Mouse (Mus musculus) liver, postnatal 0 days (tissue): ENCODE results near the gene Zdhhc3. TPM values are rescaled to one million over a fixed set of nuclear protein-coding genes. Genes with fewer than 3 reads are reported as not detected.

Source experiments
- ATAC-seq: fragments of 200-750 bp; cut with Nextera tagmentation; 2 replicates; pipeline ENCODE4 v1.8.0; 2017; ENCODE audit warnings: mild to moderate bottlenecking, moderate library complexity
- DNase-seq: peaks from one replicate; pipeline ENCODE4 v3.0.0-alpha.2; 2016
- H3K27ac ChIP-seq: fragments of 300-500 bp; sonication (generic); 2 replicates; pipeline ENCODE4 v1.5.1; 2014; ENCODE audit warnings: antibody characterized with exemption, moderate library complexity, mild to moderate bottlenecking, low read depth
- H3K27me3 ChIP-seq: fragments of 300-500 bp; sonication (generic); 2 replicates; pipeline ENCODE4 v1.6.1; 2014; ENCODE audit warnings: low read length, control low read depth, mixed read lengths; ENCODE audit not compliant: insufficient read depth
- H3K36me3 ChIP-seq: fragments of 300-500 bp; sonication (generic); replicated peaks from 2 replicates; pipeline ENCODE4 v1.6.1; 2014; ENCODE audit warnings: mild to moderate bottlenecking, control low read depth, low read length, moderate library complexity, mixed read lengths; ENCODE audit not compliant: insufficient read depth
- H3K4me1 ChIP-seq: fragments of 300-500 bp; sonication (generic); 2 replicates; pipeline ENCODE4 v1.6.1; 2014; ENCODE audit warnings: antibody characterized with exemption, mild to moderate bottlenecking, control low read depth; ENCODE audit not compliant: insufficient read depth
- H3K4me2 ChIP-seq: fragments of 300-500 bp; sonication (generic); 2 replicates; pipeline ENCODE4 v1.6.1; 2014; ENCODE audit warnings: low read depth, mild to moderate bottlenecking, low read length, moderate library complexity, mixed read lengths
- H3K4me3 ChIP-seq: fragments of 300-500 bp; sonication (generic); 2 replicates; pipeline ENCODE4 v1.5.1; 2014; ENCODE audit warnings: low read depth, low read length
- H3K9ac ChIP-seq: fragments of 300-500 bp; sonication (generic); replicated peaks from 2 replicates; pipeline ENCODE4 v1.6.1; 2014; ENCODE audit warnings: mild to moderate bottlenecking, moderate library complexity
- H3K9me3 ChIP-seq: fragments of 300-500 bp; sonication (generic); 2 replicates; pipeline ENCODE4 v1.6.1; 2016; ENCODE audit warnings: mild to moderate bottlenecking, control low read depth, low read length, mixed read lengths
- CTCF ChIP-seq: sonication (generic); IDR thresholded peaks from 2 replicates; pipeline ENCODE4 v1.5.1; 2016; ENCODE audit warnings: antibody characterized with exemption, low read depth
- EP300 ChIP-seq: IDR thresholded peaks from 2 replicates; pipeline ENCODE4 v1.6.1; 2016; ENCODE audit warnings: antibody characterized with exemption, low read depth, mild to moderate bottlenecking
- WGBS: fragments of 180-500 bp; shearing (Covaris S2); extraction: QIAGEN DNeasy Blood & Tissue Kit; methylation state at CpG from one replicate; pipeline ENCODE4 v1.1.7; 2014; ENCODE audit not compliant: insufficient replicate concordance; 5-methylcytosine and 5-hydroxymethylcytosine counted together
- polyA plus RNA-seq: library from polyadenylated mRNA; unstranded; fragments of >200 nt; fragmentation: Nextera tagmentation; extraction: Ambion mirVana; gene quantifications from 2 replicates; pipeline ENCODE4 v1.2.1, GENCODE M21; 2015

Gene Zdhhc3
- polyA plus RNA-seq, 1 experiment from 2014 or later = 19.1 TPM

DNA sequence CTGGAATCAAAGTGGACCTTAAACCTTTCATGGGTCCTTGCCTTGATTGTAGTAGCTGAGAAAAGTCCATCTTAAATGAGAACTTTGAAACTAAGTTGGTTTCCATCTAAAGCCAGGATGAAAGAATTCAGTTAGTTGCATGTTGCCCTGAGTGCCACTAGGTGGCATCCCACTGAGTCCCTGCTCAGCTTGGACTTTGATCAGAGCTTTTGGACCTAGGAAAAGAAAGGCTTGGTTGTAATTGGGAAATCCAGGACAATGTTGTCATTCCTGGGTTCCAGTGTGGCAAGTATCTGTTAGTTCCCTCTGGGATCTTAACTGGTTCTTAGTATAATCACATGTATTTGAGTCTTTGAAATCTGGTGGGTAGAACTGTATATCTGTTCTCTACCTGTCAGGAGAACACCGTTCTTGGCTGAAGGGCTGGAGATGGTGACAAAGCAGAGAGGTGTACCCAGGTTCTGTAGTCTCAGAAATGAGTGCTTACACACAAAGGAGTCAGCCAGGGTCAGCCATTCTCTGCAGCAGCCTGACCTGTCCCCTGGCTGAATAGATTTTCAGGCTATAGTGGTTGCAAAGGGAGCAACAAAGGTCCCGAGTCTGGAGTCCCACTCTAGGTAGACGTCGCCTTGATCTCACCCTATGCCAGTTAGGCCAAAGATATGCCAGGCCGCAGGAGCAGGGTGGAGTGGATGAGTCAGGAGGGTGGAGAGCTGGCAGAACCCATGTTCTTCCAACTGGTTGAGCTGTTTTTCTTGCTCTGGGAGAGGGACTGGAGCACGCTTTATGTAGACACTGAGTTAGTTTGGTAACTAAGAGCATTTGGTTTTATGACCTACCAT lies 10.8 kb upstream of the Zdhhc3 start:
- no peaks in the 10 kb centered on the region for H3K27me3 ChIP-seq
- peak; percentile 83 for ATAC-seq
- TF ChIP-seq CTCF (peak; percentile 87), EP300 (no peak)
- DNase-seq = no peak
- H3K4me2 ChIP-seq = peak overlapping the region; percentile 14; the same call in 1 of the 2 replicates
- H3K9me3 ChIP-seq = no peaks in the 10 kb centered on the region
- H3K36me3 ChIP-seq = peaks cover 54% of the 10 kb centered on the region
- no peak overlapping the region for H3K4me3 ChIP-seq
- H3K9ac ChIP-seq = no peak overlapping the region
- H3K4me1 ChIP-seq = peaks cover 6% of the 10 kb centered on the region; the same call in 1 of the 2 replicates
- 78% methylated on average over 6 of the region's 6 CpGs for WGBS
- H3K27ac ChIP-seq = peak overlapping the region; percentile 31; the same call in 1 of the 2 replicates

DNA sequence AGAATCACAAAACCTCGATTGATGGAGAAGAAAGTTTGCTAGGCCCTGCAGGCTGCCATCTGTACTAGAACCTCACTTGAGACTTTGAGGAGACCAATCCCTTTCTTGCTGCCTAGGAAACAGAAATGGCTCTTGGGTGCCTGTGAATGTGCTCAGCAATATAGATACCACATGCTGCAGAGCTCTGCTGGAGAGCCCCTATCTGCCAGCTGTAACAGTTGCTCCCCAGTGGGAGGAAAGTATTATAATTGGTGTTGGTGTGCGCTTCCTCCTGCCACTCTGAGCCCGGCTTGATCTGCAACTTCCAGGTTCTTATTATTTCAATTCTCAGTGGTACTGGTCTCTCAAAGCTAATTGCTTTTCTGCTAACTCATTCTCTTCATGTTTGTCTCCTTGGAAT lies 10.0 kb upstream of the Zdhhc3 start:
- ATAC-seq (no peak), DNase-seq (no peak)
- TF ChIP-seq EP300 = no peak
- WGBS = 80% methylated on average over 3 of the region's 3 CpGs
- H3K4me3 ChIP-seq = no peak overlapping the region
- H3K36me3 ChIP-seq = peaks cover 48% of the 10 kb centered on the region
- peaks cover 6% of the 10 kb centered on the region; the same call in 1 of the 2 replicates for H3K4me1 ChIP-seq
- H3K9me3 ChIP-seq = no peaks in the 10 kb centered on the region
- H3K27me3 ChIP-seq = no peaks in the 10 kb centered on the region
- H3K27ac ChIP-seq = no peak overlapping the region
- H3K9ac ChIP-seq = no peak overlapping the region
- no peak overlapping the region for H3K4me2 ChIP-seq

DNA sequence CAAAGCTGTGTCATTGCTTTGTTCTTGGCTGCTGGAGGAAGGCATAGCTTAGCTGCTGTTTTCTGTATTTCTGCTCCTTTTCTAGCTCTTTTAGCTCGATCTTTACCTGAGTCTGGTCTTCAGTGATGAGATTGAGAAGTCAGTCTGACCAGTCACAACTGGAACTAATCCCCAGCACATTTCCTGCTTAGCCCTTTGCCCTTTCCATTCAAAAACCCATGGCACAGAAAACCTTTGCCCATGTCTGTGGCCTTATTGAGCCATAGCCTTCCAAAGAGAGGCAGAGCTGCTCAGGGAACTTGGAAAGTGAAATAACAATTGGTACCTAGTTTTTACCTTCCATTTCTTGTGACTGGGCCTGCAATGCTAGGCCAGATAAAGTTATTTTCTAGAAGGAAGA lies 2.6 kb upstream of the Zdhhc3 start:
- H3K4me2 ChIP-seq = no peak overlapping the region
- H3K27ac ChIP-seq = no peak overlapping the region
- H3K4me3 ChIP-seq = no peak overlapping the region
- ATAC-seq (no peak), DNase-seq (no peak)
- TF ChIP-seq CTCF = no peak
- TF ChIP-seq EP300 = no peak
- no peaks in the 10 kb centered on the region for H3K9me3 ChIP-seq
- H3K9ac ChIP-seq = no peak overlapping the region
- H3K27me3 ChIP-seq = no peaks in the 10 kb centered on the region
- H3K36me3 ChIP-seq = peaks cover 18% of the 10 kb centered on the region
- WGBS = 88% methylated on average over 1 of the region's 1 CpGs
- peaks cover 23% of the 10 kb centered on the region for H3K4me1 ChIP-seq

DNA sequence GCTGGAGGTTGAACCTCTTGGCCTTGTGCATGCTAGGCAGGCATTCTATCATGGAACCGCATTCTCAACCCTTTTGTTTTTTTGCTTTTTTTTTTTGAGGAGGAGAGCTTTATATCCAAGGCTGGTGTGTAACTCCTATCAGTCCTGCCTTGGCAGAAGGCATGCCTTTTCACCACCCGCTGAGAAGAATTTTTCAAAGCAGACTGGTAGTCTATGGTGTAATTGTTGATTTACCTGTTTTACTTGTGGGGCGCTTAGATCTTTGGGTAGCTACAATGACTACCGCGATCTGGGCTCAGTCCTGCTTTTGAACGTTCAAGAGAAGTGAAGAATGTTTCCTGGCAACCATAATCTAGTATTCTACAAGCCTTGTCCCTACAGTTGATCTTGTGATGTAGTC lies 926 bp upstream of the Zdhhc3 start:
- WGBS = 44% methylated on average over 6 of the region's 6 CpGs
- Histone ChIP-seq H3K4me2 (peak overlapping the region; percentile 92), H3K27me3 (no peaks in the 10 kb centered on the region), H3K27ac (peak overlapping the region; percentile 96; the same call in 1 of the 2 replicates), H3K36me3 (peaks cover 2% of the 10 kb centered on the region), H3K4me3 (peak overlapping the region; percentile 97), H3K9ac (peak overlapping the region; percentile 92), H3K9me3 (no peaks in the 10 kb centered on the region), H3K4me1 (peaks cover 29% of the 10 kb centered on the region)
- no peak for TF ChIP-seq EP300
- TF ChIP-seq CTCF = no peak
- DNase-seq (no peak), ATAC-seq (no peak)

DNA sequence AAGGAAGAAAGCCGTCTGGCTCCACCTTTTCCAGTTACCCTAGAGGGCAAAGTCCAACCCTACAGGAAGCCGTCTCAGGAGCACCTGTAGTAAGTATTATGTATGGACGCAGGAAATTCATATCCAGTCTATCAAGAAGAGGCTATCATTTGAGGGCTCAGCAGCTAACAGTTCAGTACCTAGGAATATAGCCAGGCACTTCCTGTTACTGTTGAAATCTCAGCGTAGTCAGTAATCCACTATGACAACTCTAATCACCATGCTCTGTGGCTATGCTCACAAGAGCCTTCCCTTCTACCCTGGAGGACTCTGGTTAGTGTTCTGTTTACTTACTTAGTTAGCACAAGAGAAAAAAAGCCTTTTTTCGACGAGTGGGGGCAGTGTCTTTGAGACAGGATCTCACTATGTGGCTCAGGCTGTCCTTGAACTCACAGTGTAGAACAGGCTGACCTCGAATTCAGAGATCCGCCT lies 1.2 kb downstream of the Zdhhc3 start:
- DNase-seq (no peak), ATAC-seq (no peak)
- TF ChIP-seq CTCF (0 out of 2 replicates have a peak, but pooled peaks have one; percentile 11), EP300 (no peak)
- H3K4me3 ChIP-seq = peak overlapping the region; percentile 97
- H3K9ac ChIP-seq = peak overlapping the region; percentile 92; the same call in 1 of the 2 replicates
- peaks cover 34% of the 10 kb centered on the region for H3K4me1 ChIP-seq
- peaks cover 3% of the 10 kb centered on the region; the same call in 1 of the 2 replicates for H3K36me3 ChIP-seq
- no peaks in the 10 kb centered on the region for H3K9me3 ChIP-seq
- H3K27ac ChIP-seq = 0 out of 2 replicates have a peak overlapping the region, but pooled peaks have one; percentile 96
- peak overlapping the region; percentile 92 for H3K4me2 ChIP-seq
- WGBS = 21% methylated on average over 8 of the region's 8 CpGs
- no peaks in the 10 kb centered on the region for H3K27me3 ChIP-seq

DNA sequence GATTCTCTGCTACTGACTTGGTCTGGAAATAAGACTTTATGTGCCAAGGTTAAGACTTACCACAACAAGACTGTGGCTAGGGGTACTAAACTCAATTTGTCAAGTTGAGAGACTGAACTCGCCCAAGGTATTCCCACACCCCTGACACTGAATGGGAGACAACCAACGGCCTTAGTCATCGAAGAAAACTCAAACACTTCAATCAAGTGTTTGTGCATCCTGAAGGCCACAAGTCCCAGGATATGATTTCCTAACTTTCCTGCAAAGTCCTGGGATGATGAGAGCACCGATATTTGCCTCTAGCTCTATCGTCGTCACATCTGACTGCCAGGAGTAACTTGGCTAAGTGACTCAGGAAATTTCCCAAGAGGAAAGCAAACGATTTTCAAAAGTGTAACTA lies 3.8 kb downstream of the Zdhhc3 start:
- Histone ChIP-seq H3K36me3 (peaks cover 14% of the 10 kb centered on the region), H3K9ac (no peak overlapping the region), H3K27me3 (no peaks in the 10 kb centered on the region), H3K4me3 (no peak overlapping the region), H3K4me1 (peaks cover 29% of the 10 kb centered on the region), H3K27ac (0 out of 2 replicates have a peak overlapping the region, but pooled peaks have one; percentile 18), H3K9me3 (no peaks in the 10 kb centered on the region), H3K4me2 (no peak overlapping the region; the same call in 1 of the 2 replicates)
- WGBS = 69% methylated on average over 7 of the region's 7 CpGs
- no peak for TF ChIP-seq CTCF
- no peak for TF ChIP-seq EP300
- no peak for ATAC-seq
- DNase-seq = no peak
